Mouse (Mus musculus) lung, adult 18-20 months (tissue): ENCODE data around the gene Parva.

ENCODE experiments used
- DNase-seq, 2 experiments: peaks; one replicate each; pipeline ENCODE4 v3.0.0; 2022; ENCODE audit warnings: mixed read lengths in 2 of 2

Gene Parva

DNA sequence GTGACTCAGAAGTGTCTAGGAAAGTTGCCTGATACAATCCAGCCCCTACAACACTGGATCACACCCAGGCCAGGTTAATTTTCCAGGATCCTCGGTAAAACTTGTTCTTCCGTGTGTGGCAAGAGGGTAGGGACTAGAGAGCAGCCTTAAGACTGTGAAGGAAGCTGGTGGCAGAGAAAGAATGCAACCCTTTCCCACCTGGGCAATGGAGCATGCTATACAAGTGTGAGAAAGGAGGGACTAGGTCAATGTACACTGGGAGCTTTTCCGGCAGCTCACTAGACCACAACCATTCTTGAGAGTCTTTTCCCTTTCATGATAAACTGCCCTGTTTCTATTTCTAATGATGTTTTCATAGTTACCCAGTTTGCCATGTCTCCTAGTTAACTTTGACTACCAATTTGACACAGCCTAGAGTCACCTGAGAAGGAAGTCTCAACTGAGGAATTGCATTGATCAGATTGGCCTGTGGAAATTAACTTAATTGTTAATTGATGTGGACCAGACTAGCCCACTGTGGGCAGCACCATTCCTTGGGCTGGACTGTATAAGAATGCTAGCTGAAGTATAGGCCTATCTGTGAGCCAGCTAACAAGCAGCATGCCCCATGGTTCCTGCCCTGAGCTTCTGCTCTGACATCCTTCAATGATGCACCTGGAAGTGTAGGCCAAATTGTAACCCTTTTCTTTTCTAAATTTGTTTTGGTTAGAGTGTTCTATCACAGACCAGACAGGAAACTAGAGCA lies 186.9 kb downstream of the Parva start:
- DNase-seq: no peak

DNA sequence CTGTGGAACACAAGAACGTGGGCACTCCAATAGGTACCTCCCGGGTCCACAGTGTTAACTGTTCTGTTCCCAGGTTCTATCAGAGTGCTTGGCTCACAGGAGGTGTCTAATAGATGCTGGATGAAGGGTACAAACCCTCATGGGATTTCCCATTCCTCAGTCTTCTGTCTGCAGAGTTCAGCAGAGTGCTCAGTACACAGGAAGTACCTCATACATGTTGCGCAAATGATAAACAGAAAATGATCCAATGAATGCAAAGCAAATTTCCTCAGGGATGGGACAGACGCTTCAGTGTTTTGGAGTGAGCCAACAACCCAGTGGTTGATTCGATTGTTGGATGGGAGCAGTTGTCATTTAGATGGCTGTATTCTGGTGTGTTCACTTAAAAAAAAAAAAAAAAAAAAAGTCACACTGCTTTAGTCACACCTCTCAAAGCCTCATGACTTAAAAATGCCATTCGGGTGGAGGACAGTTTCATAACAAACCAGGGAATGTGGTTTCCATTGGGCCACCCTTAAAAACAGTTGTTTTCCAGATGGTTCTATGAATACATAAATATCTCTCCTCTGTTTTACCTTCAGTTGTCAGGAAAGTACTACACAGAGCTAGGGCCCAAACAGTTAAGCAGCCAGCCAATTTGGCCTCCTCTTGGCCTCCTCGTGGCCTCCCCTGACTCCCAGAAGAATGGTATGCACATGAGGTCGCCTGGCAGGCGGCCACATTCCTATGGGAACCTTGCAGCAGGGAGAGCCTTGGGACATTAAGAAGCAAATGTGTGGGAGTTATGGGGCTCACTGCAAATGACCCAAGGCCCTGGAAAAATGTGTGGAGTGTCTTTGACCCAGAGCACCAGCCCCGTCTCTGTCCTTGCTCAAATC lies 187.7 kb downstream of the Parva start:
- DNase-seq: peak; percentile 69 to 75

DNA sequence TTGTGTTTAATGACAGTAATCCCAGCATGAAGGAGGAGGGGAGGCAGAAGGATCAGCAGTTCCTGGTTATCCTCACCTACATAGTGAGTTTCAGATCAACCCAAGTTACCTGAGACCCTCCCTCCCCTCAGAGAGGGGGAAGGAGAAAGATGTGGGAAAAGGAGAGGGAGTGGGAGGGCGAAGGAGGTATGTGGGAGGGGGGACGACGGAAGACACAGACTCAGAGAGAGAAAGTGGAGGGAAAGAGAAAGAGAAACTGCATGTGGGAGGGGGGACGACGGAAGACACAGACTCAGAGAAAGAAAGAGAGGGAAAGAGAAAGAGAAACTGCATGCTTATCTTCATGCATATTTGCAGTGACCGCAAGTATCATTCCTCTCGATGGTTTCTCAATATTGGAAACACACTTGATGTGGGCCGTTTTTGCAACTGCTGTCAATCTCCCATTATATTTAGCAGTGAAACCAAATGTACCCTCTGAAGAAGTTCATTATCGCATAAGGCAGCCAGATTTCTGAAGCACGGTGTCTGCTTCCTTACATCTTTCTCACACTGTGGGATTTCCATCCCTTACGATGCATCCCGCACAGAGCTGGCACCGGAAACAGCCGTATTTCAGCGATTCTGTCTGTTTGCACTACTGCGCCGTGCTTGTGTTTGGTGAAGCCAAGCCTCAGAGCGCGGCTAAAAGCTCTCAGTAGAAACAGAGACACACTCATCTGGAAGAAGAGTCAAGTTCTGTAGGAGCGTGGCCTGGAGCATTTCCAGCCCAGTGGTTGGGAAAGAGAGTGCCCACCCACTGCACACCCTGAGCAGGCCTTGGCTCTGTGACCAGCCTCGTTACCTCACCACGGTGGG lies 193.2 kb downstream of the Parva start:
- DNase-seq: peak; percentile 25 to 47

DNA sequence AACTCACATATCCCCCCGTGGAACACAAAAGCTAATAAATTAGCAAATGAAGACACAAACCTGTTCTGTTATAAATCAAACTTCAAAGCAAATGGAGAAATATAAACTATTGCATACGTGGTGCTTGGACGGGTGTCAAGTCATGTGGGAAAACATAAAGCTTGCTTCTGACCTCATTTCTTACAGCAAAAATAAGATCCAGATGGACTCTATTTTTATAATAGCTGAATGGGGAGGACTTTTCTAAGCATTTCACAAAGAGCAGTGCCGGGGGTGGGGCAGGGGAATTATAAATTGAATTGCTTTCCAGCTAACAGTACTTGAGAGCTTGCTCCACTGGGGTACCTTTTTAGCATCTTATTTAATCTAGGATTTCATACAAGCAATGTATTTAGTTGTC lies 200.2 kb downstream of the Parva start:
- no peak for DNase-seq

DNA sequence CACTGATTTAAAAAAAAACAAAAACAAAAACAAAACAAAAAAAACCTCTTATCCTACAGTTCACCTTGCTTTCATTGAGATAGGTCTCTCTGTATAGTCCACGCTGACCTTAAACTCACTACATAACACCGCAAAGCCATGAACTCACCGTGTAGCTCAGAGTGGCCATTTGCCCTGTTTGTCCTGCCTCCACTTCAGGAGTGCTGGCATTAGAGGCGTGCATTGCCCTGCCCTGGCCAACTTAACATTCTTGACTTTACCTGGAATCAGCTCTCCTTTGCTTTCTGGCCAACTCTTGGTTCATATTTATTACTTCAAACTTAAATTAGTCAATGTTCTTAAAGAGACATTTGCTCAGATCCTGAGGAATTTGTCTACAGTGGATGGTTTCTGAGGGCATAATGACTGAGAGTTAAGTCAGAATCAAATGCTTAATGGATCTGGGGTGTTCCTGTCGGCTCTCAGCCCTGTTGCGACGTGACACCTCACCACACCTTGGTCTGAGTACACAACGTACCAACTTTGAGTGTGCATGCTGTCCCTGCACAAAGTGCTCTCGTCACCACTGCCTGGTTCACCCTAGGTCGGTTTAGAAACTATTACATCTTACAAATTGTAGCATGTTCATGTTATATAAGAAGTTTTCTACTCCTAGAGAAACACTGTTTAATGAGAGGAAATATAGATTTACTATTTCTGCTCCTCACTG lies 207.4 kb downstream of the Parva start:
- DNase-seq: peak; percentile 69 to 79

DNA sequence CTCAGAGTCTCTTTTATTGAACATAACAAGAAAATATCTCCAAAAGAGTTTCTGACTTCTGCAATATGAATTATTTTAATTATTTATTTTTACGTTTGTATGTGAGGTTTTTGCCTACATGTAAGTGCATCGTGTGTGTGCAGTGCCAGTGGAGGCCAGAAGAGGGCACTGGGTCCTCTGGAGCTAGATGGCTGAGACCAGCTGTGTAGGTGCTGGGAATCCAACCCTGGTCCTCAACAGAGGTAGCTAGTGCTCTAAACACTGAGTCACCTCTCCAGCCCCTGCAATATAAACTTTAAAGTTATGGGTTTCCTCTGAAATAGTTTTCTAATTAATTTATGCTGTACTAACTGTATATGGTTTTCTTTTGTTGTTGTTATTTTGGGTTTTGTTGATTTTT lies 208.6 kb downstream of the Parva start:
- DNase-seq: no peak
